Mouse (Mus musculus) bone marrow, adult 2 months (tissue): ENCODE data around the gene Abi3. TPM values are rescaled to one million over a fixed set of nuclear protein-coding genes. Genes with fewer than 3 reads are reported as not detected.

Experiments
- H3K27ac ChIP-seq: fragments of 200-500 bp; 2 replicates; pipeline ENCODE4 v1.5.1; 2012; ENCODE audit warnings: low read depth, mild to moderate bottlenecking, control low read depth, inconsistent platforms, low read length; ENCODE audit not compliant: control insufficient read depth, poor library complexity, insufficient read depth
- H3K4me1 ChIP-seq: fragments of 200-500 bp; 2 replicates; pipeline ENCODE4 v1.6.1; 2011; ENCODE audit warnings: low read length; ENCODE audit not compliant: control insufficient read depth, insufficient read depth
- H3K4me3 ChIP-seq: fragments of 200-500 bp; replicated peaks from 2 replicates; pipeline ENCODE3; 2011; ENCODE audit warnings: mild to moderate bottlenecking, low read depth, low read length, control low read depth; ENCODE audit not compliant: control insufficient read depth
- CTCF ChIP-seq: fragments of 200-500 bp; IDR thresholded peaks from 2 replicates; pipeline ENCODE4 v1.5.1; 2011; ENCODE audit warnings: low read length, control low read depth; ENCODE audit not compliant: control insufficient read depth, insufficient read depth
- POLR2A ChIP-seq: fragments of 200-500 bp; IDR thresholded peaks from 2 replicates; pipeline ENCODE4 v1.6.1; 2011; ENCODE audit warnings: low read depth, mild to moderate bottlenecking, control low read depth, low read length, borderline replicate concordance; ENCODE audit not compliant: control insufficient read depth
- WGBS: fragments of 180-500 bp; shearing (Covaris S2); methylation state at CpG from one replicate; pipeline ENCODE4 v1.1.7; 2018; 5-methylcytosine and 5-hydroxymethylcytosine counted together
- polyA plus RNA-seq: library from polyadenylated mRNA; stranded (reverse); fragments of >200 nt; gene quantifications from 2 replicates; pipeline ENCODE4 v1.2.4, GENCODE M21; 2011; ENCODE audit warnings: low replicate concordance; ENCODE audit not compliant: missing spikeins, insufficient read depth, insufficient read length

Gene Abi3
- polyA plus RNA-seq, 1 experiment, result 39.0 TPM

DNA sequence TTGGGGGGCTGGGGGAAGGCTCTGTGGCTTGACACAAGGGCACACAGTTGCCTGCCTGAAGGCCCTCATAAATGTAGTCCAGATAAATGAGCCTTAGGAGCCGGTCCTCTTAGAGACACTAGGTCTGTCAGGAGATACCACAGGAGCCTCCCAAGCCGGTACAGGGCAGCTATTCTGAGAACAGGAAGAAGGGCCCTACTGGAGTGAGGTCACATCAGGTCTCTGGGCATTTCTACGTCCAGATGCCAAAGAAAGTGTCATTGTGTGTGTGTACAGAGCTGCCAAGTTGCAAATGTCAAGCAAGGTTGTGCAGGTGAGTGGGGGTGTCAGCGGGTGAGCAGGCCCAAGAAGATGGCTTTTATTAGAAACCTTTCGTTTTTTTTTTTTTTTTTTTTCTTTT, 46.7 kb downstream of the Abi3 start:
- H3K27ac ChIP-seq, result no peak overlapping the region
- no peaks in the 10 kb centered on the region; the same call in 1 of the 2 replicates for H3K4me1 ChIP-seq
- 45% methylated on average over 5 of the region's 5 CpGs for WGBS
- TF ChIP-seq POLR2A, result no peak
- TF ChIP-seq CTCF, result no peak
- H3K4me3 ChIP-seq, result no peak overlapping the region

DNA sequence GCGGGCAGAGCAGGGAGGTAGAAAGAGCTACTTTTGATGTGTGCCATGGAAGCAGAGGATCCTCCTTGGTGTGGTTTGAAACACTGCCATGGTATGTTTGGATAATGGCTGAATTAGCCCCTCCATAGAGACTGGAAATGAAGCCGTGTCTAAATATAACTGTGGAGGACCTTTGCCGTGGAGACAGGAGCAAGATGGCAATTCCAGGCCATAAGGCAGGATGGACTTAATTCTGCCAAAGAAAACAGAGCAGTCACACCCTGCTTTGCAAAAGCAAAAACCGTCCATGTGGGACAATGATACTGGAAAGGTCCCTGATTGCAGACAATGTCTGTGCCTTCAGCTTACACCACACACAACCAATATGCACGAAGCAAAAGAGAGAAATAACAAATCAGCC, 48.1 kb downstream of the Abi3 start:
- 73% methylated on average over 5 of the region's 5 CpGs for WGBS
- Histone ChIP-seq H3K4me3 (no peak overlapping the region), H3K4me1 (no peaks in the 10 kb centered on the region; the same call in 1 of the 2 replicates), H3K27ac (no peak overlapping the region)
- TF ChIP-seq POLR2A (no peak), CTCF (no peak)

DNA sequence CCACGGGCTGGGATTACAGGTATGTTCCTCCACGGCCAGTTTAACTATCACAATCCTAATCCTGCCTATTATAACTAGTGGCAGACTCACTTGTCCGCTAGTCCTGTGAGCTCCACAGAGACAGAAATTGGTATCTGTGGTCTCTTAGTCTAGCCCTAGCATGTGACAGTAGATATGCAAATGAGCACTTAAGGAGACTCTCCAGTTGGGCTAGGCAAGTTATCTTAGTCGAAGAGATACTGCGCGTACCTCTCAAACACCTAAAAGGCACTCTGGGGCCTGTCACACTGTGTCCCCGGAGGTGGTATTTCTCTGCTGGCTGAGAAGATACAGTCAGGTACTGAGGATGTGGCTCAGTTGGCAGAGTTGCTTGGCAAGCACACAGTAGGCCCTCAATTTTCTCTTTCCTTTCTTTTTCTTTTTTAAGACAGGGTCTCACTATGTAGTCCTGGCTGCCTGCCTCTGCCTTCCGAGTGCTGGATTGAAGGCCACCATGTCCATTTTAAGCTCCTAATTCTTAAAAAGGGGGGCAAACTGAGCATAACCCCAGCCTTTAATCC, 49.2 kb downstream of the Abi3 start:
- Histone ChIP-seq H3K4me1 (no peaks in the 10 kb centered on the region; the same call in 1 of the 2 replicates), H3K4me3 (no peak overlapping the region), H3K27ac (no peak overlapping the region)
- TF ChIP-seq CTCF, result no peak
- no peak for TF ChIP-seq POLR2A
- whole genome bisulfite sequencing, result 74% methylated on average over 8 of the region's 8 CpGs

DNA sequence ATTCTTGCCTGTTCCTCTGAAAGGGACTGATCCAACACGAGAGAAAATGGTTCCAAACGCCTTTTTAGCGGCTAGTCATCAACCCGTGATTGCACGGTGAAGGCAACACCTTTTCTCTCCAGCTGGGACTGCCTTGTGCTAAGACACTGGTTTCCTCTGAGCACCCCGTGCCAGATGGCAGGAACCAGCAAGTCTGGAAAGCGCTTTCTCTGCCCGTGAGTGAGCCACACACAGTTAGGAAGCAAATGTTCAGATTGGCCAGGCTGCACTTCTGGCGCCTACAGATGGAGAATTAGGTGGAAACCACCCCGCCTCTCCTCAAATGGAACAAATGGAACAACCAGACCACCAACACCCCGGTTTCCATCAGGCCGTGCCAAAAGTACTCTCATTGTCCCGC, 50.5 kb downstream of the Abi3 start:
- Histone ChIP-seq H3K4me1 (no peaks in the 10 kb centered on the region; the same call in 1 of the 2 replicates), H3K4me3 (no peak overlapping the region), H3K27ac (no peak overlapping the region)
- no peak for TF ChIP-seq CTCF
- no peak for TF ChIP-seq POLR2A
- WGBS, result 87% methylated on average over 13 of the region's 13 CpGs

DNA sequence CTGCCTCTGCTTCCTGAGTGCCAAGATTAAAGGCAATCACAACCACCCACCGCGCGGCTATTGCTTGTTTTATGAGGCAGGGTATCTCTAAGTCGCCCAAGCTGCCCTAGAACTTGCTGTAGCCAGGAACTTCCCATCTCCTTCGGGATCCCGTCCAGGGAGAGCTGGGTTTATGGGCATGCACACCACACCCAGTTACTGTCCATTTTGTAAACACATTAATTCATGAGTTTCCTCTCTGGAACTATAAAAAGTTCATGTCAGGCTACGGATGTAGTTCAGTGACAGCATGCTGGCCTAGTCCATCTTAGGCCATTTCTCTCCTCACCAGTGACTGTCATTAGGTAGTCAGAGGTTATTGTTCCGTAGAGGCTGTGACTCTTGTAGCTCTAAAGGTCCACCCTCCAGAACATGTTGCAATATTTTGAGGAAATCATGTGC, 52.8 kb downstream of the Abi3 start:
- TF ChIP-seq POLR2A (no peak), CTCF (no peak)
- peak overlapping the region; percentile 9; the same call in 1 of the 2 replicates for H3K27ac ChIP-seq
- H3K4me3 ChIP-seq, result no peak overlapping the region
- H3K4me1 ChIP-seq, result no peaks in the 10 kb centered on the region; the same call in 1 of the 2 replicates
- 75% methylated on average over 8 of the region's 8 CpGs for WGBS

DNA sequence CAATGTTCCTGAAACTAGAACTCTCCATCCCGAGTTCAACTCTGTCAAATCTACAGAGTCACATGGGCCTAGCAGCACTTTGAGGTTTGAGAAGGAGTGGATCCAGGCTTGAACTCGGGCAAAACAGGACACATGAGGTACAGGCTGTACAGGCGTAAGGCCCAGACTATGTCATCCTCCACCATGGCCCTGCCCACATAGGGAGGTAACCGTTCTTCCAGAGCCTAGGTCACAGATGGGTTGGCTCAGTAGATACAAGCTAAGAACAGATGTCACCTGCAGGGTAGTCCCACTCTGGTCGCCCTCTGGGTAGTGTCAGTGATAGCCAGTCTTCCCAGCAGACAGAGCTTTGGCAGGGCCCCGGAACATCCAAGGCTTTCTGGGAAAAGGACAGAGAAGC, 55.8 kb downstream of the Abi3 start:
- H3K4me3 ChIP-seq, result no peak overlapping the region
- TF ChIP-seq POLR2A (no peak), CTCF (no peak)
- no peak overlapping the region for H3K27ac ChIP-seq
- no peaks in the 10 kb centered on the region; the same call in 1 of the 2 replicates for H3K4me1 ChIP-seq
- 79% methylated on average over 6 of the region's 6 CpGs for WGBS

DNA sequence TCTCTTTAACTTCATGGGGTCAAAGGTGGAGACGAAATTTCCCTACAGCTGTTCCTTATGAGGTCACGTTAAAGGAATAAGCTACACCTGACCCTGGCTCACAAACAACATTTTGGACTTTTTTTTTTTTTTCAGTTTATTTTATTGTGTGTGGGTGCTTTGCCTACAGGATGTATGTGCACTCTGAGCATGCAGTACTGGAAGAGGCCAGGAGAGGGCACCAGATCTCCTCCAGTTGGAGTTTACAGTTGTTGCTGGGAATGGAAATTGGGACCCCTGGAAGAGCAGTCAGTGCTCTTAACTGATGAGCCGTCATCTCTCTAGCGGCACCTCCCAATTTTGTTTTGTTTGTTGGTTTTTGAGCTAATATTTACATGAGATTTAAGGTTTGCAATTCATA, 56.6 kb downstream of the Abi3 start:
- no peak overlapping the region for H3K4me3 ChIP-seq
- TF ChIP-seq CTCF (peak; percentile 51), POLR2A (no peak)
- no peaks in the 10 kb centered on the region; the same call in 1 of the 2 replicates for H3K4me1 ChIP-seq
- 94% methylated on average over 4 of the region's 4 CpGs for WGBS
- no peak overlapping the region for H3K27ac ChIP-seq

DNA sequence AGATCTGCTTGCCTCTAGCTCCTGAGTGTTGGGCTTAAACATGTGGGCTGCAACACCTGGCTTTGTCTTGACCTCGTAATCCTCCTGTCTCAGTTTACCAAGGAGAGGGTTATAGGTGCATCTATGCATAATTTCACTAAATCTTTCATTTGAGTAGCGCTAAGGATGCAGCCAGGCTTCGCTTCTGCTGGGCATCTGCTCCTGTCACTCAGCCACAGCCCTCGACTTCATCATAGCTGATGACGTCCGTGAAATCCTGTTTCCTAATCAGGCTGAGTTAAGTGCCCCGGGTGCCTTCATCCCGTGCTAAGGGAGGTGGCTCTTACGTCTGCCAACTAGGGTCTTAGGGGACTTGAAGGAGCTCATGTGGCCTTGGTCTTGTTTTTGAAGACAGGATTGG, 58.3 kb downstream of the Abi3 start:
- TF ChIP-seq CTCF (no peak), POLR2A (no peak)
- Histone ChIP-seq H3K4me3 (no peak overlapping the region), H3K27ac (no peak overlapping the region), H3K4me1 (no peaks in the 10 kb centered on the region; the same call in 1 of the 2 replicates)
- WGBS, result 73% methylated on average over 9 of the region's 9 CpGs
